Comparison of ENCODE assay signal across 8 mouse cellular contexts in genomic region chr7:131371880-131372651, GRCm38 (mm10). TPM values are rescaled to one million over a fixed set of nuclear protein-coding genes. Genes with fewer than 3 reads are reported as not detected.
DNase-seq lines count a peak whose midpoint lies in the region; ATAC-seq and TF ChIP-seq lines count a peak whose summit lies in the region.

No protein-coding gene starts in this region.

- intact Hi-C loops in heart, postnatal 25 days (cut with DNase I) = no loop called here

- TF ChIP-seq EP300 in liver, postnatal 0 days (IDR thresholded peaks at IDR 0.05; ENCODE audit: low read depth) = no peak

- peak overlapping the region; percentile 99; the same call in 1 of the 2 replicates for H3K27ac ChIP-seq in heart, embryonic 12.5 days (ENCODE audit: poor library complexity, severe bottlenecking)
- no peak overlapping the region for H3K27ac ChIP-seq in forebrain, embryonic 16.5 days (ENCODE audit: low read length)
- no peak overlapping the region for H3K27ac ChIP-seq in liver, postnatal 0 days (ENCODE audit: low read depth)

- H3K4me3 ChIP-seq in heart, embryonic 12.5 days = peak overlapping the region; percentile 84
- peak overlapping the region; percentile 91 for H3K4me3 ChIP-seq in forebrain, embryonic 16.5 days (replicated peaks; ENCODE audit: low read length)
- peak overlapping the region; percentile 75 for H3K4me3 ChIP-seq in liver, postnatal 0 days (ENCODE audit: low read depth, low read length)

- no peak for ATAC-seq in heart, embryonic 12.5 days (ENCODE audit: insufficient number of reproducible peaks, low FRiP score)
- ATAC-seq in forebrain, embryonic 16.5 days = no peak
- ATAC-seq in liver, postnatal 0 days = no peak

- peaks cover 8% of the 10 kb centered on the region for H3K4me1 ChIP-seq in heart, embryonic 12.5 days (replicated peaks)
- peaks cover 6% of the 10 kb centered on the region; the same call in 1 of the 2 replicates for H3K4me1 ChIP-seq in forebrain, embryonic 16.5 days (replicated peaks; ENCODE audit: control insufficient read depth, insufficient read depth, low read length)
- peaks cover 16% of the 10 kb centered on the region for H3K4me1 ChIP-seq in liver, postnatal 0 days (ENCODE audit: insufficient read depth)

- 69% methylated on average over 9 of the region's 9 CpGs for WGBS in heart, embryonic 12.5 days
- 75% methylated on average over 9 of the region's 9 CpGs for WGBS in forebrain, embryonic 16.5 days
- WGBS in liver, postnatal 0 days (ENCODE audit: insufficient replicate concordance) = 47% methylated on average over 9 of the region's 9 CpGs

- no peaks in the 10 kb centered on the region for H3K27me3 ChIP-seq in heart, embryonic 12.5 days (replicated peaks)
- no peaks in the 10 kb centered on the region for H3K27me3 ChIP-seq in forebrain, embryonic 16.5 days (replicated peaks; ENCODE audit: control insufficient read depth, insufficient read depth, low read length)
- H3K27me3 ChIP-seq in liver, postnatal 0 days (ENCODE audit: insufficient read depth, low read length) = no peaks in the 10 kb centered on the region

- H3K36me3 ChIP-seq in heart, embryonic 12.5 days = peaks cover 13% of the 10 kb centered on the region
- H3K36me3 ChIP-seq in forebrain, embryonic 16.5 days (ENCODE audit: control insufficient read depth, insufficient read depth) = no peaks in the 10 kb centered on the region
- H3K36me3 ChIP-seq in liver, postnatal 0 days (replicated peaks; ENCODE audit: insufficient read depth, low read length) = no peaks in the 10 kb centered on the region

- no peak for DNase-seq in heart, postnatal 25 days (ENCODE audit: low spot score)
- DNase-seq in MN1 (ENCODE audit: low spot score) = peak; percentile 29
- DNase-seq in liver, postnatal 0 days = no peak
- no peak for DNase-seq in urinary bladder, adult 18-20 months (ENCODE audit: low spot score in 2 of 2)
- DNase-seq in right cerebral cortex, postnatal 4 days = no peak
- no peak for DNase-seq in layer of hippocampus, adult 18-20 months (ENCODE audit: low spot score in 2 of 2)

- H3K9ac ChIP-seq in heart, embryonic 12.5 days = peak overlapping the region; percentile 96; the same call in 1 of the 2 replicates
- H3K9ac ChIP-seq in forebrain, embryonic 16.5 days (replicated peaks; ENCODE audit: low read depth, low read length) = no peak overlapping the region
- peak overlapping the region; percentile 84; the same call in 1 of the 2 replicates for H3K9ac ChIP-seq in liver, postnatal 0 days (replicated peaks)

- TF ChIP-seq CTCF in liver, postnatal 0 days (IDR thresholded peaks at IDR 0.05; ENCODE audit: low read depth) = 0 out of 2 replicates have a peak, but pooled peaks have one; percentile 11

- no peaks in the 10 kb centered on the region for H3K9me3 ChIP-seq in heart, embryonic 12.5 days (replicated peaks)
- no peaks in the 10 kb centered on the region for H3K9me3 ChIP-seq in forebrain, embryonic 16.5 days (ENCODE audit: control insufficient read depth, low read length)
- no peaks in the 10 kb centered on the region for H3K9me3 ChIP-seq in liver, postnatal 0 days (ENCODE audit: low read length)

- peak overlapping the region; percentile 76 for H3K4me2 ChIP-seq in heart, embryonic 12.5 days
- peak overlapping the region; percentile 92 for H3K4me2 ChIP-seq in forebrain, embryonic 16.5 days (ENCODE audit: low read length)
- H3K4me2 ChIP-seq in liver, postnatal 0 days (ENCODE audit: low read depth, low read length) = peak overlapping the region; percentile 91

RNA-seq across cellular contexts. Expression of gene Pstk, which starts 1.1 kb away (rescaled TPM):
- polyA plus RNA-seq in heart, embryonic 12.5 days (2016; fragmentation: Nextera tagmentation; extraction: Ambion mirVana) = 86.6 and 96.7 TPM in 2 replicates
- 10 to 100 TPM; 43.3 to 50.5 TPM for total RNA-seq in heart, postnatal 25 days (2021)
- polyA plus RNA-seq in forebrain, embryonic 16.5 days (2015; fragmentation: Nextera tagmentation; extraction: Ambion mirVana) = 35.3 and 38.3 TPM in 2 replicates
- 19.5 and 20.4 TPM in 2 replicates for polyA plus RNA-seq in liver, postnatal 0 days (2015; fragmentation: Nextera tagmentation; extraction: Ambion mirVana)
- 10 to 100 TPM; 47.4 to 48.0 TPM for total RNA-seq in layer of hippocampus, adult 18-20 months (2021)

RNA-seq across cellular contexts. Expression of gene 2310057M21Rik, which starts 9.5 kb away (rescaled TPM):
- polyA plus RNA-seq in heart, embryonic 12.5 days (2016; fragmentation: Nextera tagmentation; extraction: Ambion mirVana) = 17.7 and 20.3 TPM in 2 replicates
- total RNA-seq in heart, postnatal 25 days (2021) = 10 to 100 TPM; 10.9 to 11.0 TPM
- polyA plus RNA-seq in forebrain, embryonic 16.5 days (2015; fragmentation: Nextera tagmentation; extraction: Ambion mirVana) = 21.2 and 26.1 TPM in 2 replicates
- 4.7 and 5.6 TPM in 2 replicates for polyA plus RNA-seq in liver, postnatal 0 days (2015; fragmentation: Nextera tagmentation; extraction: Ambion mirVana)
- total RNA-seq in layer of hippocampus, adult 18-20 months (2021) = 10 to 100 TPM; 32.4 to 33.3 TPM

RNA-seq across cellular contexts. Expression of gene Ikzf5, which starts 38.3 kb away (rescaled TPM):
- polyA plus RNA-seq in heart, embryonic 12.5 days (2016; fragmentation: Nextera tagmentation; extraction: Ambion mirVana) = 12.0 and 14.3 TPM in 2 replicates
- total RNA-seq in heart, postnatal 25 days (2021) = 10 to 100 TPM; 33.5 to 37.8 TPM
- polyA plus RNA-seq in forebrain, embryonic 16.5 days (2015; fragmentation: Nextera tagmentation; extraction: Ambion mirVana) = 15.2 and 18.2 TPM in 2 replicates
- 4.8 and 5.4 TPM in 2 replicates for polyA plus RNA-seq in liver, postnatal 0 days (2015; fragmentation: Nextera tagmentation; extraction: Ambion mirVana)
- 10 to 100 TPM; 47.7 to 50.9 TPM for total RNA-seq in layer of hippocampus, adult 18-20 months (2021)

RNA-seq across cellular contexts. Expression of gene Acadsb, which starts 38.3 kb away (rescaled TPM):
- polyA plus RNA-seq in heart, embryonic 12.5 days (2016; fragmentation: Nextera tagmentation; extraction: Ambion mirVana) = 87.4 and 87.6 TPM in 2 replicates
- 100 to 1,000 TPM; 166 to 170 TPM for total RNA-seq in heart, postnatal 25 days (2021)
- polyA plus RNA-seq in forebrain, embryonic 16.5 days (2015; fragmentation: Nextera tagmentation; extraction: Ambion mirVana) = 146 and 149 TPM in 2 replicates
- 27.1 and 28.2 TPM in 2 replicates for polyA plus RNA-seq in liver, postnatal 0 days (2015; fragmentation: Nextera tagmentation; extraction: Ambion mirVana)
- total RNA-seq in layer of hippocampus, adult 18-20 months (2021) = 100 to 1,000 TPM; 107 to 108 TPM

RNA-seq across cellular contexts. Expression of gene Fam24a, which starts 38.4 kb away (rescaled TPM):
- not detected in 2 replicates for polyA plus RNA-seq in heart, embryonic 12.5 days (2016; fragmentation: Nextera tagmentation; extraction: Ambion mirVana)
- total RNA-seq in heart, postnatal 25 days (2021) = not detected
- not detected in 2 replicates for polyA plus RNA-seq in forebrain, embryonic 16.5 days (2015; fragmentation: Nextera tagmentation; extraction: Ambion mirVana)
- polyA plus RNA-seq in liver, postnatal 0 days (2015; fragmentation: Nextera tagmentation; extraction: Ambion mirVana) = not detected in 2 replicates
- not detected for total RNA-seq in layer of hippocampus, adult 18-20 months (2021)
